Mouse (Mus musculus): ENCODE measurements at regions not wholly inside any gene's neighbourhood (a gene's known extent, or its start where the extent isn't known, plus 50 kb on each side); places are given as distances from the start of the nearest gene placed in this dataset.

- Histone ChIP-seq H3K9ac (ENCODE audit: insufficient read depth, low read depth) (peak overlapping the region; percentile 99), H3K4me2 (ENCODE audit: insufficient read depth, low read depth, poor library complexity, severe bottlenecking) (peak overlapping the region; percentile 40; the same call in 1 of the 2 replicates), H3K36me3 (replicated peaks in 1 of 2; ENCODE audit: control insufficient read depth in 1 of 2, insufficient read depth in 1 of 2, low read length in 1 of 2) (no peaks in the 10 kb centered on the region), H3K4me1 (ENCODE audit: control insufficient read depth in 1 of 2, insufficient read depth in 2 of 2) (peaks cover 3 to 15% of the 10 kb centered on the region in 2 experiments; a peak in 3 of 4 replicates), H3K79me2 (replicated peaks; ENCODE audit: control insufficient read depth, extremely low read depth, insufficient read depth, poor library complexity, severe bottlenecking) (no peaks in the 10 kb centered on the region), H3K4me3 (replicated peaks in 1 of 3; ENCODE audit: low read depth in 2 of 3, low read length in 2 of 3, poor library complexity in 1 of 3) (no peak overlapping the region), H3K27ac (ENCODE audit: insufficient read depth, low read depth) (peak overlapping the region; percentile 60; the same call in 1 of the 2 replicates), H3K9me3 (replicated peaks; ENCODE audit: low read length) (no peaks in the 10 kb centered on the region), H3K27me3 (replicated peaks) (no peaks in the 10 kb centered on the region)
- dilution Hi-C loops (cut with MboI; ENCODE audit: extremely low pct_ligation_motif_present, extremely low pct_unique_long_range_greater_than_20kb, low sequenced_read_pairs) (no loop called here), in situ Hi-C loops (cut with MboI; ENCODE audit: low pct_ligation_motif_present, low pct_unique_long_range_greater_than_20kb, low sequenced_read_pairs) (no loop called here)
- TF ChIP-seq MAX (IDR thresholded peaks at IDR 0.05; ENCODE audit: low read length), result 0 out of 2 replicates have a peak, but pooled peaks have one; percentile 39
- TF ChIP-seq BHLHE40 (IDR thresholded peaks at IDR 0.05; ENCODE audit: low read depth, low read length), result peak; percentile 71
- TF ChIP-seq USF1 (IDR thresholded peaks at IDR 0.05; ENCODE audit: low read depth, low read length), result peak; percentile 62
- no peak for TF ChIP-seq MYC (IDR thresholded peaks at IDR 0.05; ENCODE audit: low read depth, low read length)
- TF ChIP-seq USF2 (conservative IDR thresholded peaks at IDR 0.05; ENCODE audit: low read depth, low read length), result peak; percentile 47
- no peak for TF ChIP-seq MEF2A (IDR thresholded peaks at IDR 0.05; ENCODE audit: borderline replicate concordance, low read depth, low read length)
- no peak for TF ChIP-seq SMC3 (IDR thresholded peaks at IDR 0.05; ENCODE audit: low read depth, low read length)
- DNase-seq (ENCODE audit: extremely low read depth), result peak; percentile 13
Measured at GRCm38 (mm10) chr3:60407906-60408305, 64.7 kb upstream of the Mbnl1 start.

- Histone ChIP-seq H3K9me3 (replicated peaks; ENCODE audit: low read length) (no peaks in the 10 kb centered on the region), H3K4me3 (replicated peaks in 1 of 3; ENCODE audit: low read depth in 2 of 3, low read length in 2 of 3, poor library complexity in 1 of 3) (peak overlapping the region; percentile 43 to 44 (median 44)), H3K9ac (ENCODE audit: insufficient read depth, low read depth) (peak overlapping the region; percentile 99), H3K4me1 (ENCODE audit: control insufficient read depth in 1 of 2, insufficient read depth in 2 of 2) (peaks cover 3 to 15% of the 10 kb centered on the region in 2 experiments; a peak in 3 of 4 replicates), H3K36me3 (replicated peaks in 1 of 2; ENCODE audit: control insufficient read depth in 1 of 2, insufficient read depth in 1 of 2, low read length in 1 of 2) (no peaks in the 10 kb centered on the region), H3K27ac (ENCODE audit: insufficient read depth, low read depth) (peak overlapping the region; percentile 81), H3K4me2 (ENCODE audit: insufficient read depth, low read depth, poor library complexity, severe bottlenecking) (peak overlapping the region; percentile 99), H3K79me2 (replicated peaks; ENCODE audit: control insufficient read depth, extremely low read depth, insufficient read depth, poor library complexity, severe bottlenecking) (no peaks in the 10 kb centered on the region), H3K27me3 (replicated peaks) (no peaks in the 10 kb centered on the region)
- peak; percentile 73; the same call in 1 of the 2 replicates for TF ChIP-seq CHD1 (IDR thresholded peaks at IDR 0.05; ENCODE audit: low read depth, low read length)
- 0 out of 2 replicates have a peak, but pooled peaks have one; percentile 19 for TF ChIP-seq TBP (conservative IDR thresholded peaks at IDR 0.05; ENCODE audit: low read depth, low read length)
- TF ChIP-seq SIN3A (IDR thresholded peaks at IDR 0.05; ENCODE audit: low read length), result 0 out of 2 replicates have a peak, but pooled peaks have one; percentile 19
- no peak for TF ChIP-seq HCFC1 (IDR thresholded peaks at IDR 0.05; ENCODE audit: low read depth, low read length)
- peak; percentile 96 for TF ChIP-seq ZNF384 (IDR thresholded peaks at IDR 0.05; ENCODE audit: low read depth, low read length)
- TF ChIP-seq GABPA (IDR thresholded peaks at IDR 0.05; ENCODE audit: insufficient replicate concordance, low read depth, low read length), result no peak
- peak; percentile 37 for DNase-seq (ENCODE audit: extremely low read depth)
- in situ Hi-C loops (cut with MboI; ENCODE audit: low pct_ligation_motif_present, low pct_unique_long_range_greater_than_20kb, low sequenced_read_pairs) (no loop called here), dilution Hi-C loops (cut with MboI; ENCODE audit: extremely low pct_ligation_motif_present, extremely low pct_unique_long_range_greater_than_20kb, low sequenced_read_pairs) (no loop called here)
Measured at GRCm38 (mm10) chr3:60408553-60409282, 63.9 kb upstream of the Mbnl1 start.
